Mouse (Mus musculus) midbrain, postnatal 0 days (tissue): ENCODE measurements at regions not wholly inside any gene's neighbourhood (a gene's known extent, or its start where the extent isn't known, plus 50 kb on each side); places are given as distances from the start of the nearest gene placed in this dataset.

Source experiments
- ATAC-seq: fragments of 200-750 bp; cut with Nextera tagmentation; 2 replicates; pipeline ENCODE4 v1.8.0; 2017; ENCODE audit warnings: moderate number of reproducible peaks, mild to moderate bottlenecking, moderate TSS enrichment, moderate library complexity; ENCODE audit not compliant: low FRiP score
- DNase-seq: peaks from one replicate; pipeline ENCODE4 v3.0.0-alpha.2; 2015; ENCODE audit warnings: low spot score
- H3K27ac ChIP-seq: fragments of 300-500 bp; sonication (generic); 2 replicates; pipeline ENCODE4 v1.5.1; 2014; ENCODE audit warnings: low read depth, mild to moderate bottlenecking, low read length, mixed read lengths
- H3K27me3 ChIP-seq: fragments of 300-500 bp; sonication (generic); 2 replicates; pipeline ENCODE4 v1.6.1; 2014; ENCODE audit warnings: low read length, control low read depth, mixed read lengths; ENCODE audit not compliant: insufficient read depth
- H3K36me3 ChIP-seq: fragments of 300-500 bp; sonication (generic); 2 replicates; pipeline ENCODE4 v1.6.1; 2014; ENCODE audit warnings: low read length, control low read depth, mixed read lengths; ENCODE audit not compliant: insufficient read depth
- H3K4me1 ChIP-seq: fragments of 300-500 bp; sonication (generic); 2 replicates; pipeline ENCODE4 v1.6.1; 2014; ENCODE audit warnings: mild to moderate bottlenecking, control low read depth, antibody characterized with exemption, low read length, mixed read lengths; ENCODE audit not compliant: insufficient read depth
- H3K4me2 ChIP-seq: fragments of 300-500 bp; sonication (generic); 2 replicates; pipeline ENCODE4 v1.6.1; 2014; ENCODE audit warnings: low read depth, mild to moderate bottlenecking, low read length, mixed read lengths; ENCODE audit not compliant: poor library complexity, severe bottlenecking
- H3K4me3 ChIP-seq: fragments of 300-500 bp; sonication (generic); 2 replicates; pipeline ENCODE4 v1.5.1; 2014; ENCODE audit warnings: low read depth, mild to moderate bottlenecking, low read length, moderate library complexity
- H3K9ac ChIP-seq: fragments of 300-500 bp; sonication (generic); replicated peaks from 2 replicates; pipeline ENCODE4 v1.6.1; 2014; ENCODE audit warnings: mild to moderate bottlenecking, low read length, moderate library complexity, mixed read lengths; ENCODE audit not compliant: poor library complexity, severe bottlenecking
- H3K9me3 ChIP-seq: fragments of 300-500 bp; sonication (generic); 2 replicates; pipeline ENCODE4 v1.6.1; 2016; ENCODE audit warnings: low read length, control low read depth
- CTCF ChIP-seq: IDR thresholded peaks from 2 replicates; pipeline ENCODE4 v1.5.1; 2016; ENCODE audit warnings: antibody characterized with exemption, mild to moderate bottlenecking
- WGBS: fragments of 180-500 bp; shearing (Covaris S2); extraction: QIAGEN DNeasy Blood & Tissue Kit; methylation state at CpG from one replicate; pipeline ENCODE4 v1.1.7; 2014; 5-methylcytosine and 5-hydroxymethylcytosine counted together

- 67% methylated on average over 10 of the region's 10 CpGs for WGBS
- no peak for ATAC-seq
- no peak for TF ChIP-seq CTCF
Measured at GRCm38 (mm10) chr6:143706451-143706850, 539.4 kb downstream of the Etnk1 start.

GRCm38 (mm10) chr6:143714461-143714860, 547.4 kb downstream of the Etnk1 start:
- no peak overlapping the region for H3K27ac ChIP-seq
- no peak overlapping the region for H3K4me3 ChIP-seq
- H3K9me3 ChIP-seq, result no peaks in the 10 kb centered on the region
- no peak overlapping the region for H3K4me2 ChIP-seq
- no peaks in the 10 kb centered on the region for H3K4me1 ChIP-seq
- DNase-seq (peak; percentile 44), ATAC-seq (no peak)
- no peak for TF ChIP-seq CTCF
- WGBS, result 34% methylated on average over 10 of the region's 10 CpGs
- H3K27me3 ChIP-seq, result no peaks in the 10 kb centered on the region
- no peaks in the 10 kb centered on the region for H3K36me3 ChIP-seq
- H3K9ac ChIP-seq, result no peak overlapping the region

More at GRCm38 (mm10) chr6:143706451-143706850, 539.4 kb downstream of the Etnk1 start:
- Histone ChIP-seq H3K4me2 (no peak overlapping the region), H3K4me3 (no peak overlapping the region), H3K9ac (no peak overlapping the region), H3K27me3 (no peaks in the 10 kb centered on the region), H3K27ac (no peak overlapping the region), H3K36me3 (no peaks in the 10 kb centered on the region), H3K4me1 (no peaks in the 10 kb centered on the region), H3K9me3 (no peaks in the 10 kb centered on the region)
- DNase-seq, result no peak

GRCm38 (mm10) chr6:143750074-143750473, 583.1 kb downstream of the Etnk1 start:
- Histone ChIP-seq H3K36me3 (no peaks in the 10 kb centered on the region), H3K9me3 (no peaks in the 10 kb centered on the region), H3K4me1 (no peaks in the 10 kb centered on the region), H3K4me3 (no peak overlapping the region), H3K4me2 (no peak overlapping the region), H3K27me3 (no peaks in the 10 kb centered on the region), H3K9ac (no peak overlapping the region), H3K27ac (no peak overlapping the region)
- ATAC-seq, result no peak
- no peak for TF ChIP-seq CTCF
- no peak for DNase-seq

GRCm38 (mm10) chr6:143751076-143752070, 584.4 kb downstream of the Etnk1 start:
- DNase-seq (no peak), ATAC-seq (no peak)
- H3K27me3 ChIP-seq, result no peaks in the 10 kb centered on the region
- H3K4me2 ChIP-seq, result no peak overlapping the region
- H3K9me3 ChIP-seq, result no peaks in the 10 kb centered on the region
- WGBS, result 76% methylated on average over 14 of the region's 14 CpGs
- TF ChIP-seq CTCF, result no peak
- no peak overlapping the region for H3K27ac ChIP-seq
- no peaks in the 10 kb centered on the region for H3K4me1 ChIP-seq
- H3K4me3 ChIP-seq, result no peak overlapping the region
- H3K9ac ChIP-seq, result no peak overlapping the region
- H3K36me3 ChIP-seq, result no peaks in the 10 kb centered on the region

- no peak overlapping the region for H3K4me3 ChIP-seq
- H3K9ac ChIP-seq, result no peak overlapping the region
- no peaks in the 10 kb centered on the region for H3K27me3 ChIP-seq
- TF ChIP-seq CTCF, result no peak
- H3K27ac ChIP-seq, result no peak overlapping the region
- no peak overlapping the region for H3K4me2 ChIP-seq
- no peaks in the 10 kb centered on the region for H3K36me3 ChIP-seq
- DNase-seq (no peak), ATAC-seq (no peak)
- H3K9me3 ChIP-seq, result no peaks in the 10 kb centered on the region
- 73% methylated on average over 3 of the region's 3 CpGs for WGBS
- H3K4me1 ChIP-seq, result no peaks in the 10 kb centered on the region
Measured at GRCm38 (mm10) chr6:143757462-143757861, 590.4 kb downstream of the Etnk1 start.

GRCm38 (mm10) chr6:143768115-143768514, 601.1 kb downstream of the Etnk1 start:
- no peak for DNase-seq
- 89% methylated on average over 2 of the region's 2 CpGs for WGBS
- no peaks in the 10 kb centered on the region for H3K27me3 ChIP-seq
- no peak for ATAC-seq
- H3K4me2 ChIP-seq, result no peak overlapping the region
- no peak for TF ChIP-seq CTCF
- H3K9me3 ChIP-seq, result 0 out of 2 replicates have a peak, but pooled peaks cover 4% of the 10 kb centered on the region
- no peaks in the 10 kb centered on the region for H3K36me3 ChIP-seq
- H3K9ac ChIP-seq, result no peak overlapping the region
- H3K27ac ChIP-seq, result no peak overlapping the region
- H3K4me3 ChIP-seq, result no peak overlapping the region
- H3K4me1 ChIP-seq, result no peaks in the 10 kb centered on the region
